Mouse (Mus musculus): ENCODE results near the gene 2010109A12Rik. TPM values are rescaled to one million over a fixed set of nuclear protein-coding genes. Genes with fewer than 3 reads are reported as not detected.

2010109A12Rik gene
- not detected for polyA plus RNA-seq (2014; fragmentation: Illumina TruSeq; extraction: RNeasy Lipid Tissue Mini Kit (QIAGEN cat#74804); ENCODE audit: low read depth, low replicate concordance)

DNA sequence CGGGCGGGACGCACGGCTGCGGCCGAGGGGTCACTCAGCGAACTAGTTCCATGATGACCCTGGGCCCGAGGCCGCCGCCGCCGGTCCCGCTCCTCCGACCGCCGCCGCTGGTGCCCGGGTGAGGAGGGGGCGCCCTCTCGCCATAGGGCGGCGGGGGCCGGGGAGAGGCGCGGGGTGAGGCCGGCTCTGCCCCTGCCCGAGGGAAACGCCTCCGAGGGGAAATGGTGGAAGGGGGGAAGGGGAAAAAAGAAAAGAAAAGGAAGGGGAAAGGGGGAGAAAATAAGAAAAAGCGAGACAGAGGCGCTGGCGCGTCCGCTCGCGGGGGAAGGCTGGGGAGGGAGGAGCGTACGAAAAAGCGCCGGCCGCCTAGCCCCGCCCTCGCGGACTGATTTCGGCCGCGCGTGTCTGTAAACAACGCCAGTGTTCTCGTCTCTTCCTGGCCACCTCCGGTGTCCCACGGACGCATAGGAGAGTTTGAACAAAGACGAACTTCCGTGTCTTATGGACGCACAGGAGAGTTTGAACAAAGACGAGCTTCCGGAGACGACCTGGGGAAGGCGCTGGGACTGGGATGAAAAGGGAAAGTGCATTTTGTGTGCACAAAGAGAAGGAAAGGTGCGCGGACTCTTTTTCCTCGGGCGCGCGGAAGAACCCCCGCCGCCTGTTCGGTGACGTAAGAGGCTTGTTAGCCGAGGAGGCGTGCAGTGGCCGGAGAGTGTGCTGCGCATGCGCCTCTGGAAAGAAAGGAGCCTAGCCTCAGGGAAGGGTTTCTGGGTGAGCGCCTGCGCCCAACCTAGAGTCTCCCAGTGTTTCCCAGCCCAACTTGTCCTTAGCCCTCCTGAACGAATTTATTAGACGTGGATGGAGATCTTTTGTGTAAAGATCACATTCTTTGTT, at the start of gene 2010109A12Rik, which contains the start of gene Ccni:
TSS of gene 2010109A12Rik (plus strand) at position 410 of the 897 bp plus-strand sequence.
TSS of gene Ccni (minus strand) at position 387 of the 897 bp plus-strand sequence.

Other genes with a start within 250 kb of the 2010109A12Rik start
- 2.7 TPM for gene Sowahb, start 161.5 kb upstream of the 2010109A12Rik start, polyA plus RNA-seq (2014; fragmentation: Illumina TruSeq; extraction: RNeasy Lipid Tissue Mini Kit (QIAGEN cat#74804); ENCODE audit: low read depth, low replicate concordance)
- 7.4 TPM for gene Sept11, start 113.1 kb upstream of the 2010109A12Rik start, polyA plus RNA-seq (2014; fragmentation: Illumina TruSeq; extraction: RNeasy Lipid Tissue Mini Kit (QIAGEN cat#74804); ENCODE audit: low read depth, low replicate concordance)
- gene Ccni, start within 50 bp of the 2010109A12Rik start, polyA plus RNA-seq (2014; fragmentation: Illumina TruSeq; extraction: RNeasy Lipid Tissue Mini Kit (QIAGEN cat#74804); ENCODE audit: low read depth, low replicate concordance), result 310 TPM
- gene Ccng2, start 60.7 kb downstream of the 2010109A12Rik start, polyA plus RNA-seq (2014; fragmentation: Illumina TruSeq; extraction: RNeasy Lipid Tissue Mini Kit (QIAGEN cat#74804); ENCODE audit: low read depth, low replicate concordance), result 32.2 TPM